Mouse (Mus musculus) C2C12 (cell line): ENCODE data around the gene Hdac4.

ENCODE experiments used
- CEBPB ChIP-seq: IDR thresholded peaks from one replicate; pipeline ENCODE4 v1.6.1; 2011; ENCODE audit warnings: low read depth, mild to moderate bottlenecking, control low read depth, moderate library complexity
- CTCF ChIP-seq: IDR thresholded peaks from one replicate; pipeline ENCODE4 v1.5.1; 2011; ENCODE audit not compliant: control insufficient read depth, insufficient read depth, insufficient read length
- MAX ChIP-seq: IDR thresholded peaks from one replicate; pipeline ENCODE4 v1.6.1; 2011; ENCODE audit warnings: mild to moderate bottlenecking, control low read depth
- MYOD1 ChIP-seq: IDR thresholded peaks from one replicate; pipeline ENCODE4 v1.6.1; 2011; ENCODE audit warnings: low read depth; ENCODE audit not compliant: control insufficient read depth, insufficient read length
- MYOG ChIP-seq: IDR thresholded peaks from one replicate; pipeline ENCODE4 v1.6.1; 2011; ENCODE audit not compliant: control insufficient read depth, insufficient read length; ENCODE audit errors: extremely low read depth

GRCm38 (mm10) chr1:92119303-92119702 is 76.2 kb downstream of the Hdac4 start:
- no peak for TF ChIP-seq CTCF
- no peak for TF ChIP-seq MAX
- no peak for TF ChIP-seq MYOG
- no peak for TF ChIP-seq CEBPB
- no peak for TF ChIP-seq MYOD1
